Mouse (Mus musculus): ENCODE measurements at regions not wholly inside any gene's neighbourhood (a gene's known extent, or its start where the extent isn't known, plus 50 kb on each side); places are given as distances from the start of the nearest gene placed in this dataset.

DNA sequence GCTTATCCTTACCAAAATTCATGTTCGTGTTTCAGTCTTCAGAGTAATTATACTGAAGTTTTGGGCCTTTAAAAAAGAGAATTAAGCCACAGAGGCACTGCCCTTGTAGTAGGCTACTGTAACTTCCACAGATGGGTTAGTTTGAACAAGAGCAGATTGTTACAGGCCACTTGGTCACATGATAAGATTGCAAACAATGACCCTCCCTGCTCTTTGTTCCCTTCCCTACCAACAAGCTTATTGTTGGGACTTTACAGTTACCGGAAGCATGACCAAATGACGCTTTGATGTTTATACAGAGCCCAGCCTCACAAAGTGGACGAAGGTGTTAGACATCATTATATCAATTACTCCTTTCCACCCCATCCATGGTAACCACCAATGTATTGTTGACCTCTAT lies 63.9 kb upstream of the Galnt18 start:
- TF ChIP-seq E2F4 (IDR thresholded peaks at IDR 0.05; ENCODE audit: borderline replicate concordance, low read depth, low read length) (no peak), TBP (IDR thresholded peaks at IDR 0.05; ENCODE audit: low read depth, low read length) (no peak), NRF1 (IDR thresholded peaks at IDR 0.05; ENCODE audit: insufficient read depth, low read depth, low read length, poor library complexity, severe bottlenecking) (no peak), MEF2A (IDR thresholded peaks at IDR 0.05; ENCODE audit: extremely low read depth, insufficient replicate concordance, low read depth, low read length, poor library complexity, severe bottlenecking) (no peak), MAX (IDR thresholded peaks at IDR 0.05; ENCODE audit: low read length) (no peak), ZNF384 (IDR thresholded peaks at IDR 0.05; ENCODE audit: low read depth, low read length) (no peak), SMC3 (IDR thresholded peaks at IDR 0.05; ENCODE audit: low read depth, low read length) (no peak), ETS1 (IDR thresholded peaks at IDR 0.05; ENCODE audit: low read depth, low read length) (no peak), POLR2AphosphoS5 (IDR thresholded peaks at IDR 0.05; ENCODE audit: borderline replicate concordance, low read depth, low read length) (no peak), USF1 (IDR thresholded peaks at IDR 0.05; ENCODE audit: low read depth, low read length) (no peak), ELF1 (IDR thresholded peaks at IDR 0.05; ENCODE audit: low read depth, low read length) (no peak), POLR2A (IDR thresholded peaks at IDR 0.05; ENCODE audit: control insufficient read depth in 1 of 2, insufficient read depth in 1 of 2, low read depth in 1 of 2, low read length in 2 of 2, poor library complexity in 1 of 2) (no peak), SIN3A (IDR thresholded peaks at IDR 0.05; ENCODE audit: low read length) (no peak), UBTF (IDR thresholded peaks at IDR 0.05; ENCODE audit: borderline replicate concordance, insufficient read depth, low read depth, low read length) (no peak), RAD21 (IDR thresholded peaks at IDR 0.05; ENCODE audit: low read depth, low read length) (no peak), ZC3H11A (IDR thresholded peaks at IDR 0.05; ENCODE audit: low read depth, low read length) (no peak), POLR2AphosphoS2 (IDR thresholded peaks at IDR 0.05; ENCODE audit: low read length) (no peak), TCF12 (IDR thresholded peaks at IDR 0.05; ENCODE audit: low read depth, low read length) (no peak), MAFK (IDR thresholded peaks at IDR 0.05; ENCODE audit: borderline replicate concordance, low read depth, low read length) (no peak)
- Histone ChIP-seq H3K4me3 (ENCODE audit: control insufficient read depth in 1 of 2, insufficient read depth in 1 of 2, low read depth in 2 of 2, low read length in 2 of 2) (no peak overlapping the region), H3K4me1 (ENCODE audit: control insufficient read depth in 1 of 2, insufficient read depth in 2 of 2, low read length in 2 of 2) (no peaks in the 10 kb centered on the region), H3K9ac (ENCODE audit: control insufficient read depth, low read depth, low read length, poor library complexity, severe bottlenecking) (no peak overlapping the region), H3K36me3 (ENCODE audit: control insufficient read depth in 1 of 2, insufficient read depth in 2 of 2, low read length in 2 of 2) (no peaks in the 10 kb centered on the region), H3K27me3 (ENCODE audit: control insufficient read depth in 1 of 2, insufficient read depth in 2 of 2, low read length in 2 of 2) (no peaks in the 10 kb centered on the region), H3K79me2 (ENCODE audit: control insufficient read depth, insufficient read depth, low read length, poor library complexity) (no peaks in the 10 kb centered on the region), H3K9me3 (replicated peaks; ENCODE audit: insufficient read depth, low read length) (no peaks in the 10 kb centered on the region), H3K27ac (ENCODE audit: control insufficient read depth, low read depth, low read length) (no peak overlapping the region)
- DNase-seq (ENCODE audit: low read depth, low spot score): no peak

GRCm38 (mm10) chr7:111840826-111841225 lies 61.0 kb upstream of the Galnt18 start:
- Histone ChIP-seq H3K4me3 (ENCODE audit: control insufficient read depth in 1 of 2, insufficient read depth in 1 of 2, low read depth in 2 of 2, low read length in 2 of 2) (no peak overlapping the region), H3K27me3 (ENCODE audit: control insufficient read depth in 1 of 2, insufficient read depth in 2 of 2, low read length in 2 of 2) (no peaks in the 10 kb centered on the region), H3K9ac (ENCODE audit: control insufficient read depth, low read depth, low read length, poor library complexity, severe bottlenecking) (no peak overlapping the region), H3K4me1 (ENCODE audit: control insufficient read depth in 1 of 2, insufficient read depth in 2 of 2, low read length in 2 of 2) (no peaks in the 10 kb centered on the region), H3K36me3 (ENCODE audit: control insufficient read depth in 1 of 2, insufficient read depth in 2 of 2, low read length in 2 of 2) (no peaks in the 10 kb centered on the region), H3K27ac (ENCODE audit: control insufficient read depth, low read depth, low read length) (no peak overlapping the region), H3K79me2 (ENCODE audit: control insufficient read depth, insufficient read depth, low read length, poor library complexity) (no peaks in the 10 kb centered on the region), H3K9me3 (replicated peaks; ENCODE audit: insufficient read depth, low read length) (no peaks in the 10 kb centered on the region)
- DNase-seq (ENCODE audit: low read depth, low spot score): no peak
- TF ChIP-seq ELF1 (IDR thresholded peaks at IDR 0.05; ENCODE audit: low read depth, low read length): no peak
- TF ChIP-seq POLR2AphosphoS5 (IDR thresholded peaks at IDR 0.05; ENCODE audit: borderline replicate concordance, low read depth, low read length): no peak
- TF ChIP-seq JUND (IDR thresholded peaks at IDR 0.05; ENCODE audit: low read depth, low read length): no peak
- TF ChIP-seq SIN3A (IDR thresholded peaks at IDR 0.05; ENCODE audit: low read length): no peak
- TF ChIP-seq USF1 (IDR thresholded peaks at IDR 0.05; ENCODE audit: low read depth, low read length): no peak
